Mouse (Mus musculus): ENCODE measurements around the gene Akt2. TPM values are rescaled to one million over a fixed set of nuclear protein-coding genes. Genes with fewer than 3 reads are reported as not detected.

Akt2 gene
- total RNA-seq, 2 experiments from 2014 or later = 25.1 to 59.9 TPM

GRCm38 (mm10) chr7:27688815-27689612, 97.7 kb downstream of the Akt2 start, which contains the start of gene Zfp607b:
Zfp607b (plus strand) TSS chr7:27689340.
- ATAC-seq (replicated peaks; ENCODE audit: low FRiP score, poor library complexity, severe bottlenecking) = peak; percentile 98

Other genes with a start within 250 kb of the Akt2 start
- 11.5 and 20.5 TPM in 2 replicates for gene Shkbp1, start 235.5 kb upstream of the Akt2 start, total RNA-seq (2015; ENCODE audit: low replicate concordance)
- gene Shkbp1, start 235.5 kb upstream of the Akt2 start, total RNA-seq (2017; ENCODE audit: low replicate concordance) = 4.7 and 5.1 TPM in 2 replicates
- gene Gm20479, start 234.1 kb upstream of the Akt2 start, total RNA-seq (2015; ENCODE audit: low replicate concordance) = 8.0 TPM in 1 of 2 replicates, not detected in the other
- not detected in 2 replicates for gene Gm20479, start 234.1 kb upstream of the Akt2 start, total RNA-seq (2017; ENCODE audit: low replicate concordance)
- not detected in 2 replicates for gene Sptbn4, start 143.9 kb upstream of the Akt2 start, total RNA-seq (2015; ENCODE audit: low replicate concordance)
- gene Sptbn4, start 143.9 kb upstream of the Akt2 start, total RNA-seq (2017; ENCODE audit: low replicate concordance) = 0.08 and 0.13 TPM in 2 replicates
- gene Blvrb, start 143.6 kb upstream of the Akt2 start, total RNA-seq (2015; ENCODE audit: low replicate concordance) = 538 and 642 TPM in 2 replicates
- gene Blvrb, start 143.6 kb upstream of the Akt2 start, total RNA-seq (2017; ENCODE audit: low replicate concordance) = 484 and 602 TPM in 2 replicates
- gene Sertad3, start 117.8 kb upstream of the Akt2 start, total RNA-seq (2015; ENCODE audit: low replicate concordance) = 9.0 and 9.2 TPM in 2 replicates
- gene Sertad3, start 117.8 kb upstream of the Akt2 start, total RNA-seq (2017; ENCODE audit: low replicate concordance) = 14.8 and 19.6 TPM in 2 replicates
- 1.7 and 6.8 TPM in 2 replicates for gene Sertad1, start 104.6 kb upstream of the Akt2 start, total RNA-seq (2015; ENCODE audit: low replicate concordance)
- gene Sertad1, start 104.6 kb upstream of the Akt2 start, total RNA-seq (2017; ENCODE audit: low replicate concordance) = 5.5 and 7.0 TPM in 2 replicates
- 0.36 and 0.42 TPM in 2 replicates for gene Prx, start 92.2 kb upstream of the Akt2 start, total RNA-seq (2015; ENCODE audit: low replicate concordance)
- 1.4 and 5.1 TPM in 2 replicates for gene Prx, start 92.2 kb upstream of the Akt2 start, total RNA-seq (2017; ENCODE audit: low replicate concordance)
- gene Hipk4, start 68.3 kb upstream of the Akt2 start, total RNA-seq (2015; ENCODE audit: low replicate concordance) = not detected in 2 replicates
- not detected in 2 replicates for gene Hipk4, start 68.3 kb upstream of the Akt2 start, total RNA-seq (2017; ENCODE audit: low replicate concordance)
- 43.2 and 88.0 TPM in 2 replicates for gene Pld3, start 38.3 kb upstream of the Akt2 start, total RNA-seq (2015; ENCODE audit: low replicate concordance)
- 19.1 and 26.3 TPM in 2 replicates for gene Pld3, start 38.3 kb upstream of the Akt2 start, total RNA-seq (2017; ENCODE audit: low replicate concordance)
- 11.2 and 18.9 TPM in 2 replicates for gene 2310022A10Rik, start 38.3 kb upstream of the Akt2 start, total RNA-seq (2015; ENCODE audit: low replicate concordance)
- 1.6 and 6.8 TPM in 2 replicates for gene 2310022A10Rik, start 38.3 kb upstream of the Akt2 start, total RNA-seq (2017; ENCODE audit: low replicate concordance)
- not detected in 2 replicates for gene Ttc9b, start 62.4 kb downstream of the Akt2 start, total RNA-seq (2015; ENCODE audit: low replicate concordance)
- gene Ttc9b, start 62.4 kb downstream of the Akt2 start, total RNA-seq (2017; ENCODE audit: low replicate concordance) = not detected in 2 replicates
- gene Map3k10, start 83.0 kb downstream of the Akt2 start, total RNA-seq (2015; ENCODE audit: low replicate concordance) = 0.72 and 6.7 TPM in 2 replicates
- 0.13 TPM in 1 of 2 replicates, not detected in the other for gene Map3k10, start 83.0 kb downstream of the Akt2 start, total RNA-seq (2017; ENCODE audit: low replicate concordance)
- gene Zfp607b, start 97.8 kb downstream of the Akt2 start, total RNA-seq (2015; ENCODE audit: low replicate concordance) = not detected in 2 replicates
- 1.7 TPM in 1 of 2 replicates, not detected in the other for gene Zfp607b, start 97.8 kb downstream of the Akt2 start, total RNA-seq (2017; ENCODE audit: low replicate concordance)
- gene Zfp60, start 139.8 kb downstream of the Akt2 start, total RNA-seq (2015; ENCODE audit: low replicate concordance) = 0.36 and 6.3 TPM in 2 replicates
- gene Zfp60, start 139.8 kb downstream of the Akt2 start, total RNA-seq (2017; ENCODE audit: low replicate concordance) = 0.39 and 2.8 TPM in 2 replicates
- gene Zfp626, start 215.6 kb downstream of the Akt2 start, total RNA-seq (2015; ENCODE audit: low replicate concordance) = 4.0 and 4.2 TPM in 2 replicates
- gene Zfp626, start 215.6 kb downstream of the Akt2 start, total RNA-seq (2017; ENCODE audit: low replicate concordance) = 2.1 and 3.0 TPM in 2 replicates
- 1.4 TPM in 1 of 2 replicates, not detected in the other for gene Zfp59, start 247.1 kb downstream of the Akt2 start, total RNA-seq (2015; ENCODE audit: low replicate concordance)
- 0.61 and 1.2 TPM in 2 replicates for gene Zfp59, start 247.1 kb downstream of the Akt2 start, total RNA-seq (2017; ENCODE audit: low replicate concordance)